Mouse (Mus musculus) thymus, adult 2 months (tissue): Measurements from ENCODE around the gene Duxf3. TPM values are rescaled to one million over a fixed set of nuclear protein-coding genes. Genes with fewer than 3 reads are reported as not detected.

ENCODE experiments used
- DNase-seq: peaks from one replicate; pipeline ENCODE4 v3.0.0; 2021
- H3K27ac ChIP-seq: fragments of 200-500 bp; 2 replicates; pipeline ENCODE4 v1.5.1; 2012; ENCODE audit warnings: low read length, control low read depth; ENCODE audit not compliant: control insufficient read depth, insufficient read depth
- H3K27me3 ChIP-seq: fragments of 200-500 bp; 2 replicates; pipeline ENCODE4 v1.6.1; 2012; ENCODE audit warnings: mild to moderate bottlenecking, low read length, moderate library complexity, mixed read lengths; ENCODE audit not compliant: control insufficient read depth, insufficient read depth
- H3K36me3 ChIP-seq: fragments of 200-500 bp; 2 replicates; pipeline ENCODE4 v1.6.1; 2012; ENCODE audit warnings: mild to moderate bottlenecking, low read length, moderate library complexity; ENCODE audit not compliant: control insufficient read depth, insufficient read depth
- H3K4me1 ChIP-seq: fragments of 200-500 bp; replicated peaks from 2 replicates; pipeline ENCODE4 v1.6.1; 2012; ENCODE audit warnings: low read length; ENCODE audit not compliant: control insufficient read depth, insufficient read depth
- H3K4me3 ChIP-seq: fragments of 200-500 bp; 2 replicates; pipeline ENCODE4 v1.5.1; 2012; ENCODE audit warnings: mild to moderate bottlenecking, low read length, control low read depth, moderate library complexity; ENCODE audit not compliant: control insufficient read depth, insufficient read depth
- CTCF ChIP-seq: fragments of 200-500 bp; IDR thresholded peaks from 2 replicates; pipeline ENCODE4 v1.5.1; 2012; ENCODE audit warnings: mild to moderate bottlenecking, control low read depth, low read length, moderate library complexity, borderline replicate concordance; ENCODE audit not compliant: control insufficient read depth, poor library complexity, insufficient read depth; ENCODE audit errors: extremely low read depth
- POLR2A ChIP-seq: fragments of 200-500 bp; IDR thresholded peaks from 2 replicates; pipeline ENCODE4 v1.6.1; 2012; ENCODE audit warnings: mild to moderate bottlenecking, low read length, control low read depth, moderate library complexity; ENCODE audit not compliant: control insufficient read depth, poor library complexity, insufficient read depth; ENCODE audit errors: extremely low read depth
- WGBS: fragments of 180-500 bp; shearing (Covaris S2); methylation state at CpG from one replicate; pipeline ENCODE4 v1.1.7; 2018; 5-methylcytosine and 5-hydroxymethylcytosine counted together
- polyA plus RNA-seq: library from polyadenylated mRNA; depleted of rRNA; stranded (reverse); fragments of >200 nt; gene quantifications from 2 replicates; pipeline ENCODE4 v1.2.3, GENCODE M21; 2012; rRNA removed

Gene Duxf3
- polyA plus RNA-seq, 1 experiment: not detected

GRCm38 (mm10) chr10:58205986-58206385, 26.5 kb downstream of the Duxf3 start:
- Histone ChIP-seq H3K36me3 (no peaks in the 10 kb centered on the region), H3K27me3 (no peaks in the 10 kb centered on the region), H3K4me1 (no peaks in the 10 kb centered on the region), H3K27ac (no peak overlapping the region), H3K4me3 (no peak overlapping the region)
- DNase-seq: no peak
- no peak for TF ChIP-seq CTCF
- no peak for TF ChIP-seq POLR2A
- WGBS: 39% methylated on average over 1 of the region's 1 CpGs

Other genes with a start within 250 kb of the Duxf3 start
- gene AW822073, start 7.7 kb downstream of the Duxf3 start, polyA plus RNA-seq: not detected in 2 replicates
- not detected in 2 replicates for gene Gm4981, start 4.0 kb upstream of the Duxf3 start, polyA plus RNA-seq
- gene Gcc2, start 22.8 kb upstream of the Duxf3 start, polyA plus RNA-seq: 10.3 and 11.7 TPM in 2 replicates
- 30.1 and 38.8 TPM in 2 replicates for gene Lims1, start 90.8 kb upstream of the Duxf3 start, polyA plus RNA-seq
- 7.1 and 7.5 TPM in 2 replicates for gene Ranbp2, start 214.2 kb upstream of the Duxf3 start, polyA plus RNA-seq